Mouse (Mus musculus) c-Kit-negative CD71-positive TER-119-positive erythroid progenitor cells, embryonic 14.5 days (primary cell): ENCODE results near the gene Nop10.
"Not testable (repeated sequence)": the region's sequence is repeated elsewhere in the genome, so short reads cannot be mapped to it uniquely, and the experiment has no call there.

Experiments used
- DNase-seq: peaks from one replicate; pipeline ENCODE4 v3.0.0-alpha.2; 2013; ENCODE audit warnings: low read depth, low spot score

Nop10 gene

DNA sequence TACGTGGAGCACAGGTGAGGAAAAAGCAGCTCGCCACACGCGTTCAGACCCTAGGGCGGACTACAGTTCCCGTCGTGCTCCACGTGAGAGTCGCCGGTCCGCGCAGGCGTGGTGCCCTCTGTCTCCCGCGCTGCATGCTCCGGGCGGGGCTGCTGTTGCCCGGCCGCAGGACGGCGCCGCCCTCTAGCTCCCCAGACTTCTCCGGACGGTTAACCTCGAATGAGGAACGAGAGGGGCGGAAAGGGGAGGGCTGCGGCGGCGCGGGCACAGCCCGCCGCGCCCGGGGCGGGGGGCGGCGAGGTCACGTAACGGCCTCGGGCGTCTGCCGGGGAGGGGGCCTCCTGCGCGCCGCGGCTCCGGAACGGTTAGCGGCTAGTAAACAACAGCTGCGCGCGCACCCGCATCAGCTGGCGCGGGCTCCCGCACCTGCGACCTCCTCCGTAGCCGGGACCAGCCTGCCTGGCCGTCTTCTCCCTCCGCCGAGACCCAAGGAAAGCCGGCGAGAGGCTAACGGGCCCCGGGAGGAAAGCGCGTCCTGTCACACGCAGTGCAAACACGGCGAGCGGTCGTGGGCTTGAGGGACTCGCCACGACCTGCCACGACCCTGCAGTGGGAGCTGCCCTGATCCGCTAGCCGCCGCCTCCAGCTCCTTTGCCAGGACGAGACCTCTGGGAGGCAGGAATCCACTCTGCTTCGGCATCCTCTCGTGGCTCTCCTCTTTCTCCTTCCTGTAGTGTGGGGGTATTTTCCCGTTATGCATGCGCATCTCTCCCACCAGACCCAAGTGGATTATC is 3.9 kb downstream of the Nop10 start, which contains the start of gene Slc12a6:
TSS of gene Slc12a6 (plus strand) at position 378 of the 794 bp plus-strand sequence.
- DNase-seq: peak; percentile 85

DNA sequence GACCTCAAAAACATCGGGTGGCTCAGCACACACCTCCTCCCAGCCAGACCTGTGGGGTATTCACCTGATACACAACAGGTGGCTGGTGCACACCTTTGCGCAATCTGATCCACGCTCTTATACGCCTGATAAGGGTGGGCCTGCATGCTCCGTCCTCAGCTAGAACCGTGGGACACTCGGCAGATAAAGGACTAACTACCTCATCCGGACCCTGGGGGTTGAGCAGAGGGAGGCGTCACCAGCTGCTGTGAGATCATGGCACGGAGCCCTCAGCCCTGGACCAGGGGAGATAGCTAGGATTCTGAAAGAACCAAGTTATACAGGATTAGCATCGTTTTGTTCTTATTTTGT is 4.5 kb downstream of the Nop10 start, which contains the start of gene Gm21985:
TSS of gene Gm21985 (plus strand) at position 73 of the 351 bp plus-strand sequence.
- no peak for DNase-seq

DNA sequence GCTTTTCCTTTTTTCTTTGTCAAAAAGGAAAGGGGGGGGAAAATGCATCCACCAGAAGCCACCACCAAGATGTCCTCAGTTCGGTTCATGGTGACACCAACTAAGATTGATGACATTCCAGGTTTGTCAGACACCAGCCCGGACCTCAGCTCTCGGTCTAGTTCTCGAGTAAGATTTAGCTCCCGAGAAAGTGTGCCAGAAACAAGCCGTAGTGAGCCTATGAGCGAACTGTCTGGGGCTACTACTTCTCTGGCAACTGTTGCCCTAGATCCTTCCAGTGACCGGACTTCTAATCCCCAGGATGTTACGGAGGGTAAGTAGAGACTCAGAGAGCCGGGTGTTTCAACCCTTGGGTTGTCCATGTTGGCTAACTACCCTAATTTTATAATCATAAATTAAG is 5.1 kb downstream of the Nop10 start:
- no peak for DNase-seq

DNA sequence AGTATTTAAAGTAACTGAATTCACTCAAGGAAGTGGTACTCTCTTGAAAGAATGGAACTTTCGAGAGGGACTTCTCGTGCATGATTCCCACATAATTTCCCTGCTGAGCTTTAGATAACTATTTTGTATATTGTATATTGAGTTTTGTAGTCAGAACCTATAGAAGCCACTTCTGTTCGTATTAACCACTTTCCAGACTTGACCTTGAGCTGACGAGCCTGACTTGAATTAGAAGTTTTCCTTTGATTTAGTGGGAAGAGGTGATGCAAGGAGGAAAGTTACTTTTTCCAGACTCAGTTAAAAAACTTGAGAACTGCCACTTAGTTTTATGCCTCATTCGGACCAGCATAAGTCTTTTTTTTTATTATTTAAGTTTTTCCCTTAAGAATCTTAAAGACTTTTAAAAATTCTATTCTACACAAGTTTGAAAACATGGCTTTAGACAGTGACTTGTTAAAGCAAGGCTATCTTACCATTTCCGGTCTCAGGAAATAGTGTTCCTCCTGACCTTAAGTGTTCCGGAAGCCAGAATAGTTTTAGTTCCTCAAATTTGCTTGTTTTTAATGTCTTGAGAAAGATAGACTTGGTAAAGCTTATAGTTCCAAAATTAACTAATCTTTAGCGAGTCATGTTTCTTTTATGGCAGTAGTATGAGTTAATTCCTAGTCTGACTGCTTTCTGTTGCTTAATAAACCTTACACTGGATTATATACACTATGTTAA is 6.0 kb downstream of the Nop10 start:
- no peak for DNase-seq

DNA sequence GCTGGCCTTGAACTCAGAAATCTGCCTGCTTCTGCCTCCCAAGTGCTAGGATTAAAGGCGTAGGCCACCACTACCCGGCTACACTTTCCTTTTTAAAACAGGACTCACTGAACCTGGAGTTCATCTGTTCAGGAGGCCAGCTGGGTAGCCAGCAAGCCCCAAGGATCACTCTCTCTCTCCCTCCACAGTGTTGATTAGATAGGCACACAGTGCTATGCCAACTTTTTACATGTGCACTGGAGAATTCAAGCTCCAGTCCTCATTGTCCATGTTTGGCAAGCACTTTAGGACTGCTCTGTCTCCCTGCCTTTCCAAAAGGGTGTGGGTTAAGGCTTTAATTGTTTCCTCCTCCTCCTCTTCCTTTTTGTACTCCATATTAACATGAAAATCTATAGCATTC is 8.3 kb downstream of the Nop10 start:
- DNase-seq: no peak

DNA sequence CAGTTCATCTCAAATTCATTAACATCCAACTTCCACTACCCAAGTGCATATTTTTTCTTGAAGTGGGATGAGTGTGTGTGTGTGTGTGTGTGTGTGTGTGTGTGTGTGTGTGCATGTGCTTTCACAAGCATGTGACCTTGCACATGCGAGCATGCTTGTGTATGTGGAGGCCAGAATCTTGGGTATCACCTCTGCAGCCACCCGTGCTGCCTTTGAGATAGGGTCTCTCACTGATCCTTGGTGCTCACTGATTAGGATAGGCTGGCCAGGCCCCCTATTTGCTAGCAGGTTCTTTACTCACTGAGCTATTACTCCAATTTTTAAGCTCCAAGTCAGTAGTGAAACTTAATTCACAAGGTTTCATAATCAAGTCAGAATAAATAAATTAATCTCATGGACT is 11.2 kb downstream of the Nop10 start:
- no peak for DNase-seq

DNA sequence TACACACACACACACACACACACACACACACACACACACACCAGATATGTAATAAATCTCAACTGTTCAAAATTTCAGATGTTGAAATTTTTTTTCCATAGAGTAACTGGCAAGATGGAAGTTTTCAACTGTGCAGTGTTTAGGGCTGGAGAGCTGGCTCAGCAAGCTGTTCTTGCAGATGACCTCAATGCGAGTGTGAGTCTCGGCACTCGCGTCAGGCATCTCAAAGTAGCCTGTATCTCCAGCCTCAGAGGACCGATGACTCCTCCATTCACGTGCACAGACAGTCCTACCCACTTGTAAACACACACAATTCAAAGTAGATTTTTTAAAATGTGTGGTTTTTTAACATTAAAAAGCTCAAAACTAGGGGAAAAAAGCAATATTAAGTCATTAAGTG is 11.7 kb downstream of the Nop10 start:
- DNase-seq: no peak

DNA sequence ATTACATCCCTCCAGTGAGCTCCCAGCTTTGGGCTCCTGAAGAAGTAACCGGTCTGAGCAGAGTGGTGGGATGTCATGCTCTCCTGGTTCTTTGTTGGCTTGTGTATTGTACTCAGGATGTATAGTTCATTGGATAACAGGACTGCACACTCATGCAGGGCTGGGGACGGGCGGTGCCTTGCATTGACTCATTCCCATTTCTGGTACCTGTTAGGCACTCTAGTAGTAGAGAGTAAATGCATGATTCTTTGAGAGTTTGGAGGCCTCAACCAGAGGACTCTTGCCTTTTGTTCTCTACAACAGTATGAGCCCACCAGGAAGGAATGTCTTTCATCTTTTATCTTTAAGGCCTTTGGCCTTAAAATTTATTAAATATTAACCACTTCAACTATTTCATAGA is 15.1 kb downstream of the Nop10 start:
- DNase-seq: no peak

DNA sequence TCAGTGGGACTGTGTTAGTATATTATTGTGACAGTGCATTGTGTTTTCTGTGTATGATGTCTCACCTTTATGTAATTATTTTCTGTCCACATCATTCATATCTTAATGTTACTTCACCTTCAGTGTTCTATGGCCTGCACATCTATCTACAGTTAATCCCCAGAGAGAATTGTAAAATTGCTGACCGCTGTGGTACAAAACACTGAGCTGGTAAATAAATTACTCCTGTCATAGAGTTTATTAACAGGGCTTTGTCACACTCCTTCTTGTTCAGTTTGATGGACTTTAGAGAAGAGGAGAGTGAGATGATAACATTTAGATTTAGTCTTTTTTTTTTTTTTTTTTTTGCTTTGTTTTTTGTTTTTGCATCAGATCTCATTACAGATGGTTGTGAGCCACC is 21.1 kb downstream of the Nop10 start:
- no peak for DNase-seq

DNA sequence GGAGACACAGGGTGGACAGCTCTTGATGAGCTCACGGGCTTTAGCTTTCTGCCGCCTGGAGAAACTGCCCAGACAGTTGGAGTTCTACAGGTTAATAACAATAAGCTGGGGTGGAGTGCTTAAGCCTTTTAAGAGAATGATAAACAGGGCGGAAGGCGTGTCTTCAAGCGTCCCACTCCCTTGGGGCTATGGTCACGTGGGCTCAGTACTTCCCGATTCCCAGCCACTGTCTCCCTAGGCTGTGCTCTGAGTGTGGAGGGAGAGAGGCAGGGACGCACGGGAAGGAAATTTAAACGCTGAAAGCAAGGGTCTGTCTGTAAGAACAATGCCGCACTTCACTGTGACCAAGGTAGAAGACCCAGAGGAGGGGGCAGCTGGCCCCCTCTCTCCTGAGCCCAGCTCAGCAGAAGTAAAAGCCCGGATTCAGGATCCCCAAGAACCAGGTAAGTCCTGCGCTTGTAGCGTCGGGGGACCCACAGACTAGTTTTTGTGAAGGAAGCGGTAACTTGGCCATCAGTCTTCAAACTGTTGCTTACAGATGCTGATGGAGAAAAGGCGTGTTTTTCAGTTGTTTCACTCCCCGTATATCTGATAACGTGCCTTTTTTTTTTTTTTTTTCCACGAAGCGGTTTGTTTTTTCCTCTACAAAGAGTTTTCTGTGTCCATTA is 22.8 kb downstream of the Nop10 start:
- DNase-seq: no peak

DNA sequence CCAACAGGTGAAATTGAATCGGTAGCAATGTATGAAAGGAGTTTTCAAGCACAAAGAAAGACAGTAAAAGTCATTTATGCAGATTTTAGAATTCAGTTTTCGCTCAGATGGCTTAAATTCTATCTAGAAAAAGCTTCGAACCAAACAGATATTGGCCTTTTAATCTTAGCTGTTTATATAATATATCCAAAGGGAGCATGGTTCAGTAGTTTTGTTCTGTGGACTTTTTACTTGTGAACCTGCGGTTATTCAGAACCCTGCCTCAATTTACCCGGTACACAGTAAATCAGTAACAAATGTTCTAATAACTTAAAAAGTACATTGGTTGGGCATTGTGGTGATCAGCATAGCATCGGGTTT is 23.3 kb downstream of the Nop10 start:
- no peak for DNase-seq

DNA sequence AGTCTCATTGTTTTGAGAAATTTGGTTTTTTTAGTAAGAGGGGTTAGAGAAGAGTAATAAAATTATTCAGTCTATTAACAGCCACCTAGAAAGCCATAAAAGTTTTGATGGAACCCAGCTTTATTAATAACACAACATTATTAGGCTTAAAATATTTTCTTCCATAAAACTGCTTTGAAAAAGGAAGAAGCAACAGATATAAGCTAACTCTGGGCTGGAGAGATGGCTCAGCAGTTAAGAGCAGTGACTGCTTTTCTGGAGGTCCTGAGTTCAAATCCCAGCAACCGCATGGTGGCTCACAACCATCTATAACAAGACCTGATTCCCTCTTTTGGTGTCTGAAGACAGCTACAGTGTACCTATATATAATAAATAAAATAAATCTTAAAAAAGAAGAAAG is 24.3 kb downstream of the Nop10 start:
- not testable (repeated sequence) for DNase-seq

DNA sequence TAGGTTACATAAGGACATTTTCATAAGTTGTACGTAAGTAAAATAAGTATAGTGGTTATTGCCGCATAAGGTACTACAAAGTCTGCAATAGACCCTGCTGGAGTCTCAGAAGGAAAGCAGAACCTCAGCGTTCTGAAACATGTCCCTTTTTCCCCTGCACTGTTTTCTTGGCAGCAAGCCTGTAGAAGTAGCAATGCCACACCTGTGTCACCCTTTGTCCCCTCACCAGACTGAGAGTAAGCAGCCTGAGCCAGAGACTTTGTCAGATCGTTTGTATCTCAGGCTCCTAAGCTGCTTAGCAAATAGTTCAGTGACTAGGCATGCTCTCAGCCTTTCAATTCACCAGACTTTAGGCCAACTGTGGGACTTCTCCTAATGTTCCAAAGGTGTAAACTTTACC is 25.3 kb downstream of the Nop10 start:
- no peak for DNase-seq

DNA sequence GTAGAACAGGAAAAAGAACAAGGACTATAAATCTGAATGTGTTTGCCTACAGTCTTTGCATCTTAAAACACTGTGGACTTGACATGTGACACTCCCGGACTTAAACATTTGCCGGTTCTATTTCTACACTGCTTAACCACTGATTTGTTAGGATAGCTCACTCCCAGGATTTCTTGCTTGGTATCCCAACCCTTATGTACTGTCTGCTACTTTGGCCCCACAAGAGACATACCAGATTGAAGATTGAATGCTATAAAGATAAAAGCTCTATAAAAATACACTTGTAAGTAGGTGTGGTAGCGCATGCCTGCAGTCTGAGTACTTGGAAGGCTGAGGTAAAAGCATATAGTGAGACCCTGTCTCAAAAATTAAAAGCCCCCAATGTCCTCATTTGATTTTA is 27.8 kb downstream of the Nop10 start:
- no peak for DNase-seq

DNA sequence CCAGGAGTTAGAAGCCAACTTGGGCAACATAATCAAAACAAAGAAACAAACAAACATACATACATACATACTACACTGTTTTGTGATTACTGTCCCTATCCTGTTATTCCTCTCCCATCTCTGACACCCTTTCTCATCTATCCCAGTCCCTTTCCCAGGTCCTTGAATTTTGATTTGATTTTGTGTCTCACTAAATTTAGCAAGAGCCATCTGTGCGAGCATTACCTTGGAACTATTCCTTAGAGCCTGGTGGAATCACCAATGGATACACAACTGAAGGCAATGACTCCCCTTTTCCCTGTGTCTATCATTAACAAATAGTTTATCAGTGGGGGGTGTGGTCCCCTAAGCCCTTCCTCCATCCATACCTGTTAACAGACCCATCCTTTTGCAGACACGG is 31.1 kb downstream of the Nop10 start:
- DNase-seq: no peak

DNA sequence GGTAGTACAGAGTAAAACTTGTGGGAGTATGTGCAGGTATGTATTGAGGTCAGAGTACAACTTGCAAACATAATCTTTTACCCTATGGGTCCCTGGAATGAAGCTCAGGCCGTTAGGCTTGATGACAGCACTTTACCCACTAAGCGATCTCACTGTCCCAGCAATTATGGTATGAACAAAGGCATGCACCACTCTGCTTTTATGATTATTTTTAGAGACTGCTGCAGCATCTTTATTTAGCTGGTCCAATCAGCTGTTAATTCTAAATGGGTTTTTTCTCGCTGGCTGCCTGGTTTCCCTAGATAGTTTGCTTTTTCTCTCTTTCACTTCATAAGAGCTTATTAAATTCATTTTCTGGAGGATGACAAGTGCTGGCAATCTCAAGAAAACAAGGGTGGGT is 34.5 kb downstream of the Nop10 start:
- no peak for DNase-seq

DNA sequence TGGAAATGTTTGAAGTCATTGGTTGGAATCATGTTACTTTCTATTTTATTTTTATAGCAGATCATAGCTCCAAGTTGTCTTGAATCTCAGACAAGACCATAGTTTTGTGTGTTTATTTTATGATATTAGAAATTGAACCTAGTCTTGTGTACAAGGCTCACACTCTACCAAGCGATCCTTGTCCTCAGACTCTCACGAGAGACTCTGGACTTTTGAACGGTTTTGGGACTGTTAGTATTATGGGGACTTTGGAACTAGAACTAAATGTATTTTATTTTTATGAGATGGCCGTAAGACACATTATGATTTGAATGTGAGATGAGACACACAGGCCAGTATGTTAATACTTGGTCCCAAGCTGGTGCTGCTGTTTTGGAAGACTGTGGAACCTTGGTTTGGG is 36.5 kb downstream of the Nop10 start:
- no peak for DNase-seq

DNA sequence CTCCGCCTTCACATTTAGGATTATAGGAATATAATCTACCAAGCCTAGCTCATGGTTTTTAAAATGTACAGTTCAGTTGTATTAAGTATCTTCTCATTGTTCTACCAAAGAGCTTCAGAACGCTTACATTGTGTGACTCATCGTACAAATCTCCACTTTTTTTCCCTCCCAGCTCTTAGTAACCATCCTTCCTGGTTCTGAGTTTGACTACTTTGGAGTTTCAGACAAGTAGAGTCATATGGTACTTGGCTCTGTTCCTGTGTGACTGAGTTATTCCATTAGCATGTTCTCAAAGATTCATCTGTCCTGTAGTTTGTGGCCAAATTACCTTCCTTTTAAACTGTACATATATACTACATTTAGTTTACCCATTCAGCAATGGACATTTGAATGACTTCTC is 46.9 kb downstream of the Nop10 start:
- DNase-seq: no peak

DNA sequence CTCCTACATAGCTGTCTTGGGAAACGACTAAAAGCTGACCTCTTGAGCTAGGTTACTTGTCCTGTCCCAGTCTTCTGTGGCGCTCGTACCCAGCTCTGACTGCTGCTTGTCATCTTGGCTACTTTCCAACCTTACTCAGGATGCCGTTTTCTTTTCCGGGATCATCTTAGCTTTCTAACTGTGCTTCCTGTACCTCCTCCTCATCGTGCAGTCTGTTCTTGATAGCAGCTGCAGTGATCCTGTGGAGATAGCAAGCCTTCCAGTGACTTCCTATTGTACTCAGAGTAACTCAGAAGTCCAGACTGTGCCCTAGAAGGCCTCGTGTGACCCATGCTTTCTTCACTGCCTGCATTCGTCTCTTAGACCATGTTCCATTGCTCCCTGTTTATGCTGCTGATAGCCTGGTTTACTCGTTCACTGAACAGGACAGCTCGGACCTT is 47.5 kb downstream of the Nop10 start:
- no peak for DNase-seq
